Mouse (Mus musculus) adrenal gland, adult 18-20 months (tissue): ENCODE measurements at regions not wholly inside any gene's neighbourhood (a gene's known extent, or its start where the extent isn't known, plus 50 kb on each side); places are given as distances from the start of the nearest gene placed in this dataset.

Source experiments
- DNase-seq, 2 experiments: peaks; one replicate each; pipeline ENCODE4 v3.0.0; 2021 to 2022; ENCODE audit warnings: low spot score in 2 of 2

DNA sequence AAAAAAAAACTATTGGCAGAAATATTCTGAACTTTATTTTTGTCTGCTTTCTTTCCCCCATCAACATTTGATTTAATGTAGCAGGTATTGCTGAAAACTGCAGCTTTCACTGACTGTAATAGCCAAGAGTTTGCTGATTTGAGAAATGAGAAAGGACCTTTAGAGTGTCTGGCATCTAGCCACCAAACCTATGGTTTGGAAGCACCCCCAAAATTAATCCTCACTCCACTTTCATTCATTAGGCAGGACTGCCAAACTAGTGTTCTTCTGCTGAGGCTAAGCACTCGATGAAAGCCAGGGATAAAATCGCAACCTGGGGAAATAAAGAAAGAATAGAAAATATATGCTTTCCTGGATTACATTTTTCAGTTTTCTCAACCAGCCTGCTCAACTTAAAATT, 320.4 kb downstream of the Atp6ap1l start:
- DNase-seq, result no peak

DNA sequence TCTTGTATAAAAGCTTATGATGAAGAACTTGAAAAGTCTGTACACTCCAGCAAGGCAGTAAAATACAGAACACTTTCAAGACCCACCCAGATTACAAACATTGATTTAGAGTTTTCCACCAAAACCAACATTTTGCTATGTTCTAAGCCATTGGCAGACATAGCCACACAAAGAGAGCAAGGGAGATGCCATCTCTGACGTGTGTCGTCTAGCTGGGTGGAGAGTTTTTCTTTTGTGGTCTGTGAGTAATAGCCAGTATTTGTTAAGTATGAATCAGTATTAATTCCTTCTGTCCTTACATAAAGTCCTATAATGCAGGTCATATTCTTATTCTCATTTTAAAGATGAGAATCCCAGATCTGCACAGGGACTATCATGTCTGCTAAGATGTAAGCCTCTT, 329.8 kb downstream of the Atp6ap1l start:
- DNase-seq, result no peak

GRCm38 (mm10) chr13:90572580-90572979, 332.6 kb downstream of the Atp6ap1l start:
- DNase-seq, result no peak

GRCm38 (mm10) chr13:90563183-90563840, 341.8 kb downstream of the Atp6ap1l start:
- no peak for DNase-seq

DNA sequence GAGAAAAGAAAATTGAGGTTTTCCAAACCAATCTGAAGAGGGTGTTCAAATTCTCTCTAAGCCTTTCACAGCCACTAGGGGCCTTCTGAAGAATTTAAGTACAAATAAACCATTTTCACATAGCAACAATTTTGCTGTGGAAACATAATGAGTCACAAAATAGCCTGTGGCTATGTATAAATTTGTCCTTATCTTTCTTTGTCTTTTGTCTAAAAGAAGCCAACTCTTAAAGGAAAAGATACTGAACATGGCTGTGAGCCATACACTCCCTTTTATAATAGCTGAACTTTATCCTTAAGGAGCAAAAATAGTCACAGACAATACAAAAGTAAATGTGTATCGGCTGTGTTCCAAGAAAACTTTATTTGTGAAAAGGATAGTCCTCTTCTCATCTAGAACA, 345.1 kb downstream of the Atp6ap1l start:
- no peak for DNase-seq

- no peak for DNase-seq
These were observed 345.7 kb downstream of the Atp6ap1l start for GRCm38 (mm10) chr13:90559481-90559880.

DNA sequence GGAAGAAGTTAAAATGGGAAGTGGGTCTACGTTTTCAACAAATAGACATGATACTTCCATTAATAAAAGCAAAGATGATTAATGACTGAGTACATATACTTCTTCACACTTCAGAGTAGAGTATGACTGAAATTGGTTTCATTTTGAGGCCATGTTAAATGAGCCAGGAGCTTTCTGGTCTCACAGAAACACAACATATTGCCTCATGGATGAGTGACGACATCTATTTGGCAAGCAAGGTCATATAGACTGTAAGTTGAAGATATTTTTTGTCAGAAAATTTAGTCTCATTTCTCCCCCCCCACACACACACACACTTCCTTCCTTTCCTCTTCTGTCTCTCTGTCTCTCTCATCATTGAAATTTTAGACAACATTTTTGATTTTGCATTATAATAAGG, 354.0 kb downstream of the Atp6ap1l start:
- no peak for DNase-seq

GRCm38 (mm10) chr13:90546288-90547035, 358.7 kb downstream of the Atp6ap1l start:
- no peak for DNase-seq

GRCm38 (mm10) chr13:90545816-90546215, 359.3 kb downstream of the Atp6ap1l start:
- DNase-seq, result no peak

GRCm38 (mm10) chr13:90537525-90537924, 367.6 kb downstream of the Atp6ap1l start:
- DNase-seq, result no peak

DNA sequence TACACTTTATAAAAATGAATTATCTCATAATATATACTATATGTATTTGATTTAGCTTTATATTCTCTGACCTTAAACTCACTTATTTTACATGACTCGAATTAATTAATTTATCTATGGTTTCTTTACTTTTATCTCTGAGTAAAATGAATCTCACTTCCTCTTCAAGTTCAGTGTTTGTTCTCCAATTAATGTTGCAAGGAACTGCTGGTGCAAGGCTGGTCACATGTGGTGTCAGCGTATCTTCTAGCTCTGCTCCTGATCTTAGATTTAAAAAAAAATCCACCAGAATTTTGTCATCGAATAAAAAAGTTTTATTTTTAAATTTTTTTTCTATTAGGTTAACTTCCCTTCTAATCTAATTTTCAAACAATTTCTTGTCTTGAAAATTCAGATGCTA, 378.2 kb downstream of the Atp6ap1l start:
- no peak for DNase-seq

DNA sequence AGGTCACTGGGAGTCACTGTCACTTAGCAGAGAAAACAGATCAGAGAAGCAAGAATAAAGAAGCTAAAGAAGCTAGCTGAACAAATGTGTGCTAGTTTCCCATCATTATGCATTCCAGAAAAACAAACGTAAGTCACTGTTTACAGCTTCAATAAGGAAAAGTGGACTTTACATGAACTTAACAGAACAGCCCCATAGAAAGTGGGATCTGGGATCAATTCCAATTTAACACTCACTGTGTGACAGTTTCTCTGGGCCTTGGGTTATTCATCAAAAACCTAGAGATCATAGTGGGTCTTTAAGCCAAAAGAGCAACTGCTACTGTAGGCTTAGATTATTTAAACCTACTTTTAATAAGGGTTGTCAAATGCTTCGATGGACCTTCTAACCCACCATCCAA, 379.4 kb downstream of the Atp6ap1l start:
- DNase-seq, result no peak

- no peak for DNase-seq
These were observed 383.4 kb downstream of the Atp6ap1l start for GRCm38 (mm10) chr13:90521758-90522245.

DNA sequence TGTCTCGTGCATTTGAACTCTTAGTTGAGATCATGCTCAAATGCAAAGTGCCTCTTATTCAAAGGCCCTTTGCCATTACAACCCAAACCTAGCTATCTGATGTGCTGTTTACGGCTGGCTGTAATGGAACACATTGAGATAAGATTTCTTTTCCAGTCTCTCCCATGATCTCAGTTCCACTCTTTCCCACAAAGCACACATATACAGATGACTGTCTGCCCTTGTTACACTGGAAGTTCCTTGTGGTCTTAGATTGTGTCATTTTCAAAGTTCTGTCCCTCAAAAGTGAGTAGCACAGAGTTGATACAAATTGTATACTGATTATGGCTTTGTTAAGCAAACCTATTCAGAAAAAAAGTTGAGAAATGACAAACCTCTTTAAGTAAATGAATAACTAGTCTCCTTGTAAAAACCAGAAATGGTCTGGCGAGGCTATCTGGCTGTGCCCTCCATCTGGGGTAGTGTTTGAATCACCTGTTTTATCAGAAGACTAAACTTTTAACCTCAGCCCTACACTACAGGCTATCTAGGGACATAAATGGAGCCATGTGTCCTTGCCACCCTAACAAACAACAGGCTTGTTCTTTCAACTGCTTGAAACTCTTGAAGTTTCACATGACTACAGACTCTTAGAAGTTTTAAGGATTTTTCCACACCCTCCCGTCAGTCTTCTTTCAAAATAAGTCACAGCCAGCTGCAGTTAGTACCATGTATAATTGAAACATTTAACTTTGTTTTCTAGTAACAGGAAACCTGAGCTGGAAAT, 384.0 kb downstream of the Atp6ap1l start:
- no peak for DNase-seq

- DNase-seq, result peak; percentile 69 to 71
These were observed 389.2 kb downstream of the Atp6ap1l start for GRCm38 (mm10) chr13:90515773-90516503.

GRCm38 (mm10) chr13:90513867-90514266, 391.3 kb downstream of the Atp6ap1l start:
- DNase-seq, result no peak

DNA sequence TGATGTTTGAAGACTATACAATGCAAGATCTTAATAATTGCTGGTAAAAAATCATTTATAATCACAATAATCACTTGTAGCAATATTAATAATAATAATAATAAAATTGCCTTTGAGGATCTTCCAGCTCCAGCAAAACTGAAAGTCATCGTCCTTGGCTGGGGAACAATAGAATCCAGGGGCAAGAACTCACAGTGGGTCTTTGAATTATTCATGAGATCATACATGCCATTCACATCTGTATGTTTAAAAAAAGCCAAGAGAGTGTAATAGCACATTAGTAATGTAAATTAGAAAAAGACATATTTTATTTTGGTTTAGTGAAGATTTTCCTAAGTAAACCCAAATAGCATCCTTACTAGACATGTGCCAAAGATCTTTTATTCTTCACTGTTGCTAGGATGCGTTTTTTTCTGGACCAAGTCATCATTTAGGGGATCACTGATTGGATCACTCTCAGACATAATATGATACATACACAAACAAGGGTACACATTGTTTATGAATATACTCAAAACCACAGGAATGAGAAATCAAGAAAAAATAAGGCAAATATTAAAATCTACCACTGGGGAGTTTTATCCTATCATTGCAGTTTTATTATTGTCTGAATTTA, 392.3 kb downstream of the Atp6ap1l start:
- DNase-seq, result no peak

DNA sequence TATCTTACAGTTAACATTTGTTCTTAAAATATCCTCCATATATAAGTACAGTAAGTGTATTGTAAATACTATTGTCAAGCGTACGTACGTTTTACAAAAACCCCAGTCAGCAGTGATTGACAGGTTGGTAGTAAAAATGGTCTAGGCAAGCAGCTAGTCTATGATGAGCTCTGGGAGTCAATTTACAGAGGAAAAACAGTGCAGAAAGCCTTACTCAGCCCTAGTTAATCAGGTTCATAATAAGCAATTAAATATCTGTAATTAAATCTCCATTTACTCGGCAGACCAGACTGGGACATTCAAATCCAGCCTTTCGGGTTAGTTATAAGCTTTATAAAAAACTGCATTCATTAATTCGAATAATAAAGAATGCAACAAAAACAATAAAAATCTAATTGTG, 394.7 kb downstream of the Atp6ap1l start:
- no peak for DNase-seq

DNA sequence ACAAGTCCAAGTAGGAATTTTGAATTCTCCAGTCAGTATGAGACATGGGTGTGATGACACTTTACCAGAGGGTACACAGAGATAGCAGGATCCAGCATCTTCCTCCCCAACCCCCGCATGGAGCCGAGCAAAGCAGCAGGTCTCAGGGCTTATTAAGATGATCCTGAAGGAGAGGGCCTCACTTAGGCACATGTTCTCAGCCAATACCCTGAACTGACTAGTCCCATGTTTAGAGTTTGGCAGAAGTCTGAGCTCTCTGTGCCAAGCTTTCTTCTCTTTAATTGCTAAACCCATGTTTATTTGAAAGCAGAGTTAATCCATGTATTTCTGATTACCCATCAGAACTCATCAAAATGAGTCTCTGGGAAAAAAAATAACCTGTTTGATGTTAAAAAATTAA, 402.0 kb downstream of the Atp6ap1l start:
- no peak for DNase-seq

DNA sequence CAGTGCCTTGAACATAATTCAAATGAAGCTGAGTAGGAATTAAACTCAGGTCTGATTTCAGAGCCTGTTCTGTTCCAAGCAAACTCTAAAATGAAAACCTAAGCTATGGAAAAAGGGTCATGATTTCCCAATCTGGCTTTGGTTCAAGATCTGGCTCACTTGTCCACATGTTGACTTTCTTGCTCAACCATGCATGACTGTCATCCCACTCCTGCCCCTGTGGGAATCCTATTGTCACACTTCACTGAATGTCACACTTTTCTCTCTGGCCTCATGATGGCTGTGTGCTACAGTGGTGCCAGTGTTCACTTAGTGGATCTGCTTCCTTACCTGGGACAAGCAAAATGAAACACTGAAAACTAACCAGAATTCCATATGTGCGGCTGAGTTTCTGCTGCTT, 403.0 kb downstream of the Atp6ap1l start:
- DNase-seq, result no peak

DNA sequence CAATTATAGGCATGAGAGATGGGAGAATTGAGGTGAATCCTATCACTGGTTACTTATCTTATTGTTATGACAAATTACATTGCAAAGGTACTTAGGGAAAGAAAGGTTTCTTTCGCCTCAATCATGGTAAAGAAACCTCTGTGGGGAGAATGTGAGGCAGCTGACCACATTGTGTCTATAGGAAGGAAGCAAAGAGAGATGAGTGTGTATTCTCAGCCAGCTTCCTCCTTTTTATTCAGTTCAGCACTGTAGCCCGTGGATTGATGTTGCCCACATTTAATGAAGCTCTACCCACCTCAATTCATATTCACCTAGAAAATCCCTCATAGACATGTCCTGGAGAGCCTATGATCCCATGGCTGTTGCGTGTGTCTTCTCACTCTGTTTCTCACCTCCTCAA, 406.2 kb downstream of the Atp6ap1l start:
- DNase-seq, result no peak
